Mouse (Mus musculus) urinary bladder, postnatal 25 days (tissue): ENCODE measurements around the gene Noxo1.
A peak's percentile ranks its signal among the peaks of the same experiment; 100 is the strongest.
"Not testable (repeated sequence)": the region's sequence is repeated elsewhere in the genome, so short reads cannot be mapped to it uniquely, and the experiment has no call there.

ENCODE experiments used
- DNase-seq: peaks from one replicate; pipeline ENCODE4 v3.0.0; 2022; ENCODE audit warnings: low spot score

Noxo1 gene

DNA sequence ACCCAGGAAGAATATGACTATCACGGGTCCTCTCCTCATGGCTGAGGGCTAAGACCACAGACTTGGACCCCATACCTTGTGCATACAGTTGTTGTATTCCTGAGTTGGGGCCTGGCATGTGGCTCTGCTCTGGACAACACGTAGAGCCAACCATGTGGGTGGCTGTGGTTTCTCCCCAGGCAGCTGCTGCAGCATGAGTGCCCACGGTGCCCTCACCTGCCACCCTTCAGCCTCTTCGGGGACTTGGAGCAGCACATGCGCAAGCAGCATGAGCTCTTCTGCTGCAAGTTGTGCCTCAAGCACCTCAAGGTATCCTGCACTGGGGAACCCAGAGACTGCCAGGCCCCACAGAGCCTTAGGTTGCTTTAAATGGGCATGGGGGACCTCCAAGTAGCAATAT lies 19.2 kb upstream of the Noxo1 start:
- no peak for DNase-seq

DNA sequence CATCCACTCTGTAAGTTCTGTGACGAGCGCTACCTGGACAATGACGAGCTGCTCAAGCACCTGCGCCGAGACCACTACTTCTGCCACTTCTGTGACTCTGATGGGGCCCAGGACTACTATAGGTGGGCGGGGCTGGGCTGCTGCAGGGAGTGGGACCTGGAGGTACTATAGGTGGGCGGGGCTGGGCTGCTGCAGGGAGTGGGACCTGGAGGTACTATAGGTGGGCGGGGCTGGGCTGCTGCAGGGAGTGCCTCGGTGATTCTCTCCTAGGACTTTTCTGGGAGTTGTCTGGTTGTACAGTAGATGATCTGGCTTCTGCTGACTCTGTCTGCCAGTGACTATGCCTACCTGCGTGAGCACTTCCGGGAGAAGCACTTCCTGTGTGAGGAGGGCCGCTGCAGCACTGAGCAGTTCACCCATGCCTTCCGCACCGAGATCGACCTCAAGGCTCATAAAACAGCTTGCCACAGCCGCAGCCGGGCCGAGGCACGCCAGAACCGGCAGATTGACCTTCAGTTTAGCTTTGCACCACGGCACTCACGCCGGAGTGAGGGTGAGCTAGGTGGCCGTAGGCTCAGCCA lies 18.4 kb upstream of the Noxo1 start:
- no peak for DNase-seq

DNA sequence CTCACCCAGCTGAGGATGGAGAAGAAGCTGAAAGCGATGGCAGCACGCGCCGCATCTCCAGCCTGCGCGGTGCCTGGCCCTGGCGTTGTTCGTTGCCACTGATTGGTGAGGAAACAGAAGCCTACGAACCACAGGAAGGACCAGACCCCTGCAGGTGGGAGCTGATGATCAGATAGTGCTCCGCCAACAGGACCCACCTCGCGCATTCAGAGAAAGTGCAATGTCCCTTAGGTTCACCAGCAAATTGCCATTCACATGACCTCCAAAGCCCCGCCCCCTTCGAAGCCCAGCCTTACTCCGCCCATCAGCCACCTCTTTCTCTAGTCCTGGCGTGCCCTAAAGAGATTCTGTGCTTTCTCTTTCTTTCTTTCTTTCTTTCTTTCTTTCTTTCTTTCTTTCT lies 9.5 kb upstream of the Noxo1 start:
- DNase-seq: no peak

DNA sequence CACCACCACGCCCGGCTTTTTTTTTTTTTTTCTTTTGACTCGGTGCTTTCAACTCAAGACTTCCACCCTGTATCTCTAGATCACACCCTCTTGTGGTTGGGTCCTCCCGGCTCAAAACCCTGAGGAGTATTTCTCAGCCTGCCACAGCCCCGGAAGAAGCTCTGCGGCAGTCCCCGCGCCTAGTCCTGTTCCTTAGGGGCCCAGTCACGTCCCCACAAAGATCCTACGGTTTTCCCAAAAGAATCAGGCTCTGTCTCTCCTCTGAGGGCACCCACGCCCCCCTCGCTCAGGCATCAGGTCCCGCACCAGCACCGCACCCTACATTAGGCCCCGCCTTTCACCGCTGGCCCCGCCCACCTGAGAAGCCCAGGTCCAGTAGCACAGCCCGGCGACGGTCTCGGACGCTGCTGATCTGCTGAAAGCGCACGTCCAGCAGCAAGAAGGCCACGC lies 8.9 kb upstream of the Noxo1 start:
- peak; percentile 52 for DNase-seq

DNA sequence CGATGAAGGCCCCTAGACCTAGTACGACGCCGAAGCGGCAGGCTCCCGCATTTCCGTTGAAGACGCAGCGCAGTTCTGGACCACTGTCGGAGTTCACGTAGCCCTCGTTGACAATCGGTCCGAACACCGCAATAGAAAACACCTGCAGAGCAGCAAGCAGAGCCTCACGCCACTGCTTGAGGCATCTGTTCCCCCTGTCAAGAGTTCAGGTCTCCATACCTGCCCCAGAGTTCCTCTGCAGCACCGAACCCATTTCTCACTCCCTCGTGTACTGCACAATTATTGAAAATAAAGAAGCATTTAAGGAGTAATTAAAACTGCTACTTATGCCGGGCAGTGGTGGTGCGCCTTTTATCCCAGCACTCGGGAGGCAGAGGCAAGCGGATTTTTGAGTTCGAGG lies 8.4 kb upstream of the Noxo1 start:
- DNase-seq: no peak

DNA sequence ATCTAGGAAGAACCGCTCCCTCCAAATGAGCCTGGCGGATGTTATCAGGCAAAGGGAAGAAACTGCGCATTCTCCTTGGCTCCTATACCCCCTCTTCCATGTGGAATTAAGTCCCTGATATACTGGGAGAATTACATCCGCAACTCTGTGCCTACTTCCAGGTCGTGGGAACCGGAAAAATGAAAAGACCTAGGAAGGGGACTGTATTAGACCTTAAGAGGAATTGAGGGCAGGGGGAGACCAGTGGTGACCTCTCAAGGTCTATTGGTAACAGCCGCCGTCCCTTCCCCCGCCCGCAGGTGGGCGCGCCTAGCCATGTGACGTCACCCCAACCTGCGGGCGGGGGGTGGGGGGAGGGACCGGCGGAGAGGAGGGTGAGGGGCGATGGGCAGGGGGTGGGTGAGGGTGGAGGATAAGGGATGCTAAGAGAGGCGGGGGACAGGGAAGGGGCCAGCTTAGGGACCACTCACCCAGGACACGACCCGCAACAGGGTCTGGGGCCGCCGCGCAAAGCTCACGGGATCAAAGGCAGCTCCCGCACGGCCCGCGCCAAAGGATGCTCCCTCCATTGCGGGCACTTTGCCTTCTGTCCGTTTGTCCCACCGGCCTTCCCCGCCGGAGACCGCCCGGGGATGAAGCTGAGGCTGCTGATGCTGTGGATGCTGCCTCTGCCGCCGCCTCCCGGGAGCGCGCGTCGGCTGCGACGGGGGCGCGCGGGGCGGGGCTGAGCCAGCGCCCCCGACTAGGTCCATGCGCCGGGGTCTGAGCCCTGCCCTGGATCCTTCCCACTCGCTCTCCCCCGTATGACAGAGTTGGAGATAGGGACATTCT lies 6.6 kb upstream of the Noxo1 start, which contains the start of gene Syngr3:
Gene Syngr3 (minus strand): TSS at position 705 of the 831 bp plus-strand sequence.
- DNase-seq: no peak

DNA sequence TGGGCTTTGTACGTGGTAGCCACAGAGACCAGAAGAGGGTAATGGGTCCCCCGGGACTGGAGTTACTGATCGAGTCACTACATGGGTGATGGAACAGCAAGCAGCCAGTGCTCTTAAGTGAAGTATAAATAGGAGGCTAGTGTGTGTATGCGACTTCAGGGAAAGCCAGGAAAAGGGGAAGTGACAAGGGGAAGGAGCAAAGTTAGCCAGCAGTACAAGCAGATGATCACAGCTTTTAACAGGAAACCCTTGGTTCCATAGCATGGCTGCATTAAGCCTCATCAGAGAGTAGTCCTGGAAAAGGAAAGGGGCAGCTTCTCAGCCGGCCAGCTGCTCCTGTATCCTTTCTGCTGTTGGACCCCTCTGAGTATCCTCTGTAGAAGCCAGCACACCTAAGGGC lies 3.6 kb upstream of the Noxo1 start:
- no peak for DNase-seq

DNA sequence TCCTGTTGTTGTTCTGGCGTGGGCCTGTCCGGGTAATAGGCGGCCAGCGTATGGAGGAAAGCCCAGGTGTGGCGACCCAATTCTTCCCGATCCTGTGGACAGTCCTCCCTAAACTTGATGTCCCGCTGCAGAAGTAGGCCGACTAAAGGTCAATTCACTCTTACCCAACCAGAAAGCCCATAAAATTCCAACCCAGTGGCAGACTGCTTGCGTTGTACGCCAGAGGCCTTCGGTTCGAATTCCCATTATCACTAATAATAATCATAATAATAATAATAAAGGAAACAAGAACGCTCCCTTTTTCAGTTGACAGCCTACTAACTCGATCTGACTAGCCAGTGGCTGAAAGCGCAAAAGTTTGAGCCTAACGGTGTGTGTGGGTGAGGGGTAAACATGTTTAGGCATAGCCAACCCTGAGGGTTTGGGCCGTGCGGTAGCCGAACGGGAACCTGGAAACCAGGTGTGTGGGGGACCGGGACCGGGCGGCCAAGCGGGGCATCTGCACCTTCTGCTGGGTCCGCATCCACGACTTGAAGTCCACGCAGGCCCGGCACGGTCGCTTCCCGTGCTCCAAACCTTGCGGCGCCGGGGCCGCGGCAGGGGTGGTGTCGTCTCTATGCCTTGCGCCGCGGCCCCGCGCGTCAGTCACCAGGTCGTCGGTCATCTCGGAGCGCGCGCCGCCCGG lies 566 bp upstream of the Noxo1 start:
- DNase-seq: no peak

DNA sequence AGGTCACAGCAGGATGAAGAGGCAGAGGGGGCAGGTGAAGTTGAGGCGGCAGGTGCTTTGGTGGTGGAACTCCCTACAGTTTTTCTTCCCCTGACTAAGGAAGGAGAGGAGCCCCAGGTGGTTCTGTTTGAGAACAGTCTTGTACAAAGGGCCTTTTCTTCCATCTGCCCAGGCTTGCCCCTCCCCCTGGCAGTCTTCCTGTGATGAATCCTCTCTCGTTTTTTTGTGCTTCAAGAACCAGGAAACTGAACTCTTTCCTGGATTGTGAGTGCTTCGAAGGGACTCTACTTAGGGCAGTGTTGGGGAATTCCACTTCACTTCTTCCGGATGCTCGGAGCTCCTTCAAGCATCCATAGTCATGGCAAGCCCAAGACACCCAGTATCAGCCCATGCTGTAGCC lies 2.0 kb downstream of the Noxo1 start:
- DNase-seq: no peak

DNA sequence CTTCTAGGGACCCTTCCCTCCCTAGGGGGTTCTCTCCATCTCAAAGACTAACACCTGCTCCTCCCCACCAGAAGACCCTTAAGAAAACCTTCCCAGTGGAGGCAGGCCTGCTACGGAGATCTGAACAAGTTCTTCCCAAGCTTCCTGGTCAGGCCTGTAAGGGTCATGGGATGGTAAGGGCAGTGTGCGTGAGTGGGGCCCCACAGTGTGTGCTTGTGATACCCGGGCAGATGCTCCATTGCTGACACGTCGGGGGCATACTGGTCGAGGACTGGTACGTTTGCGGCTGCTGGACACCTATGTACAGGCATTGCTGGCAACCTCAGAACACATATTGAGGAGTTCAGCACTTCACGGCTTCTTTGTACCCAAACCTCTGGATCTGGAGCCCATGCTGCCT lies 2.7 kb downstream of the Noxo1 start:
- DNase-seq: no peak

DNA sequence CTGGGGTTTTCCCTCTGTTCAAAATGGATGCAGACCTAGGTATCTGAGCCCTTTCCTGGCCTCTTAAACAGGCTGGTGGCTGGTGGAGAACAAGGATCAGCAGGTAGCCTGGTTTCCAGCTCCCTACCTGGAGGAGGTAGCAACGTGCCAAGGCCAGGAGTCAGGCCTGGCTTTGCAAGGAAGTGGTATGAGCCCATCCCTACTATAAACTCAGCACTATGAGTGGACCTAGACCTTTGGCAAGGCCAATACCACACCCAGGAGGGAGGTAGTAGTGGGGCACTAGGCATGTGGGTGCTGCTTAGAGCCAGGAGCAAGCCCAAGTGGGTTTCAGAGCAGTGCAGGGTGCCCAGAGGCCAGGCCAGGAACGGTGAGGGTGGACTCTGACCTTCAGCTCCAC lies 3.4 kb downstream of the Noxo1 start:
- DNase-seq: no peak

DNA sequence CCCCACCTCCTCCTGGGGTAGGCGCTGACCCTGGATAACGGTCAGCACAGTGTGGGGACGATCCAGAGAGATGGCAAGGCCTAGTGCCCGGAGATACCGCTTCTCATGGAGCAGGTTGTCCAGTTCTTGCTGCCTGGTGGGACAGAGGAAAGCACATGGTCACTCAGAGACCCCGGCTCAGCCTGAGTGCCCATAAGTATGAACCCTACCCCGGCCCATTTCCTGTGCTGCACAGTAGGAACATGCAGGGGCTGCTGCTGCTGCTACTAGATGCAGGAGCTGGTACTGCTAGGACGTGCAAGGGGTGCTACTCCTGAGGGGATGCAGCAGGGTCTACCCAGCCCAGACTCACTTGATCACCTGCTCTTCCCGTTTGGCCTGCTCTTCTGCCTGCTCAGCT lies 5.2 kb downstream of the Noxo1 start:
- no peak for DNase-seq

DNA sequence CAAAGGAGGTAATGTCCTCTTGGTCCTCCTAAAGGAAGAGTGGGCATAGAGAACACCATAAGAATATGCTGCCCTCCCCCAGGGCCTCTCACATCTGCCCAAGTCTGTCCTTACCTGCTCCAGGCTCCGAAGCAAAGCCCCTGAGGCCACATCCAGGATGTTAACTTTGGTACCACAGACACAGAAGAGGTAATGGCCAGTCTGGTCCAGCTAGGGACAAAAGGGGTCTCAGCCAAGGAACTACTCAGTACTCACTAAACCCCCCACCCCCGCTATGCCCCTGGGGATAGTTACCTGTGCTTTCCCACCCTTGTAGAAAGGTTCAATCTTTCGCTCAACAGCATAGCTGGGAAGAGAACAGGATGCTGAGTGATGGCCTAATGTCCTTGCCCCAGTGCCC lies 9.8 kb downstream of the Noxo1 start:
- DNase-seq: no peak

DNA sequence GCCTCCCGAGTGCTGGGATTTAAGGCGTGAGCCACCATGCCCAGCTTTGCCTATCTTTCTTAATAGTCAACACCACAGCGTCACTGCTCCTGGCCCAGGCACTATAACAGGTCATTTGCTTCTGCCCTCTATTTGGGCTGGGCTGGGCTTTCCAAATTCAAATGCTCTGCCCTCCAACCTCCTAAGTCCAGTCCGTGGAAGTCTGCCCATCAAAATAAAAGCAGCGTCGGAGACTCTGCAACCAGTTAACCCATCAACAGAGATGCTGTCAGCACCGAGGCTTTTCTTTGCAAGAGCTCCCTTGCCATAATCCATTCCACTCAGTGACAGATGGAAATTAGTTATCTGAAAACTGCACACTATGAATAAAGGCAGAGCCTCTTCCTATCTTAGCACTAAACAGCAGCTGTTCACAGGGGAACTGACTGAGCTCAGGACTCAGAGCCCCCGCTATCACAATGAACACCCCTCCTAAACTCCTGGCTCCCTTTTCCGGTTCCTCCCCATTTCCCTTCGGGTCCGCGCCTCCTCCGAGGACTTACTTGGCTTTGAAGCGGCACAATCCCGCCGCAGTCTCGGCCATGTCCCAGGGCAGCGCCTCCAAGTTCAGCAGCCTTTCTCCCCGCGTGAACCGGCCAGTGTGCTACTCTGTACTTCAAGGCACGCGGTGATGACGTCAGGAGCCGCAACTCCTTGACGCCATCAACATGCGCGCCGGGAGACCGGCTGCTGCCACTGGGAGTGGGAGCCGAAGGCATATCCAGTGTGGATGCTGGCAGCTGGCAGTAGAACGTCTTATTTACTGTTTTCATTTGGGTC lies 11.2 kb downstream of the Noxo1 start, which contains the start of gene Tbl3:
Gene Tbl3 (minus strand): TSS at position 679 of the 819 bp plus-strand sequence.
- peak; percentile 92 for DNase-seq

DNA sequence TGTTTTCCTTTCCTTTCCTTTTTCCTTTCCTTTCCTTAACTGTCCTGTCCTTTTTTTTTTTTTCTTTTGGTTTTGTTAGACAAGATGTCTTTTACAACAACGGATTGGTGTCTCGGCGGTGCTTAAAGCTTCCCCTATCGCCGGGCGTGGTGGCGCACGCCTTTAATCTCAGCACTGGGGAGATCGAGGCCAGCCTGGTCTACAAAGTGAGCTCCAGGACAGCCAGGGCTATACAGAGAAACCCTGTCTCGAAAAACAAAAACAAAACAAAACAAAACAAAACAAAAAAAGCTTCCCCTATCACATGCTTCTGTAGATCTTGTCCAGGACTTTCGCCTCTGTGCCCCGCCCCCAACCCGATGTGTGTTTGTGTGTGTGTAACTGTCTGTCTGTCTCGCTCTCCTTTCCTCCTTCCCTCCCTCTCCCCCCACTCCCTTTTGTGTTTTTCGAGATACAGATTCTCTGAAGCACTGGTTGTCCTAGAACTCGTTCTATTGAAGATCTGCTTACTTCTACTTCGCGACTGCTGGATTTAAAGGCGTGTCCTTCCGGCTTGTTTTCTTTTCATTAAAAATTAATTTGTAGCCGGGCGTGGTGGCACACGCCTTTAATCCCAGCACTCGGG lies 11.9 kb downstream of the Noxo1 start:
- DNase-seq: no peak

DNA sequence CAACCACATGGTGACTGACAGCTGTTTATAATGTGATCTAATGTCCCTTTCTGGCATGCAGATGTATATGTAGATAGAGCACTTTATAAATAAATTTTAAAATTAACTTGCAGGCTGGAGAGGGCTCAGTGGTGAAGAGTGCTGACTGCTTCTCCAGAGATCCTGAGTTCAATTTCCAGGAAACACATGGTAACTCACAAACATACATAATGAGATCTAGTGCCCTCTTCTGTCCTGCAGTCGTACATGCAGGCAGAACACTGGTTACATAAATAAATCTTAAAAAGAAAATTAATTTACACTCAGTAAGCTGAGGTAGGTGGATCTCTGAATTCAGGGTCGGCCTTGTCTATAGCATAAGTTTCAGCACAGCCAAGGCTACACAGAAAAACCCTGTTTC lies 12.6 kb downstream of the Noxo1 start:
- no peak for DNase-seq

DNA sequence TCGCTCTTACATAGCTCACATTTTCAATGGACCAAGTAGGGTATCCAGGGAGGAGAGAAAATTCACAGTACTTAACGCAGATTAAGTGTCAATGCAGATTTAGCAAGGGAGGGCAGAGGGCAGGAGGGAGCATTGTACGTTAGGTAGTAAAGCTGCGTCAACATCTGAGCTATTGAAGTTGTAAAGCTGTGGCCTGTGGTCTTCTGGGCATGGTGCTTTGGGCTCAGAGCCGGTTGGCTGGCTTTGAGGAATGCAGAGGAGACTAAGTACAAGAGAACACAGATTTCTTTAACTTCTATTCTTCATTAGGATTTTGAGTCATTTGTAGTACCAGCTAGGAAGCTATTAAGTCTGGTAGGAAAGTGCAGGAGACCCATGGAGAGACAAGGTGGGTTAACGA lies 19.5 kb downstream of the Noxo1 start:
- DNase-seq: no peak

DNA sequence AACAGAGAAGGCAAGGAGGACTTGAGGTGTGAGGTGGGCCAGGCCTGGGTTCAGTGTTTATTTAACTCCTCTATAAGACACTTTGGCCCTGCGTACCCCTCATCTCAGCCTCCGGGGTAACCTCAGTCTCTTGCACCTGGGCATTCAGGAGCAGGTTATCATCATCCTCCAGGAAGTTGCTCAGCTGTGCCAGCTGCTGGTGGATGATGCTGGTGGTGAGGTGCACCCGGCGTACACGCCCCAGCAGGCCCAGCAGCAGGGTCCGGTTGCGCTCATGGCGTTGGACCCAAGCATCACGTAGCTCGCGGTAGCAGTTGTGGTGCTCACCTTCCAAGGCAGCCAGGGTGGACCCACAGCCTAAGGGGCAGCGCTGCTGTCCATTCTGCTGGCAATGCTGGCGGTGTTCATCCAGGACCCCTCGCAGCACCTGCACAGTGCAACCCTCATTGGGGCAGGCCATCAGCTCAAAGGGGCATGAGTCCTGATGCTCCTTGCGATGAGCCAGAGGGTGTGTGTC lies 20.2 kb downstream of the Noxo1 start:
- DNase-seq: no peak

DNA sequence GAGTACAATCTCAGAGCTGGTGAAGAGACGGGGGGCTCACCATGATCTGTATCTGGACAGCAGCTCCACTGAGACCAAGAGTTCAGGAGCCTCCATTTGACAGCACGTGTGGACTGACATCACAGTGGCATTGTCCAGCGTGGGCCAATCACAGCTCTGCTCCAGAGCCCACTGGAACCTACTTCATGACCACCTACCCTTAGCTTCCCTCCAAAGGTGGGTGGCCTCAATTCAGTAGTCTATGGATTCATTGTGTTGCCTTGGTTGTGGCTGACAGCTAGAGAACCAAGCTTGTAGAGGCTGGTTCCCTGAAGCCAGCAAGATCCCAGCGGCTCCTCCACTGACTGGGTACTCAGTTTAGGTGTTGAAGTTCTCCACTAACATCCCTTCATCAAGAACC lies 21.9 kb downstream of the Noxo1 start, which contains the start of the genes Rnf151 and Rps2:
Gene Rnf151 (minus strand): TSS at position 121 of the 400 bp plus-strand sequence.
Gene Rps2 (plus strand): TSS at position 174 of the 400 bp plus-strand sequence.
- no peak for DNase-seq

DNA sequence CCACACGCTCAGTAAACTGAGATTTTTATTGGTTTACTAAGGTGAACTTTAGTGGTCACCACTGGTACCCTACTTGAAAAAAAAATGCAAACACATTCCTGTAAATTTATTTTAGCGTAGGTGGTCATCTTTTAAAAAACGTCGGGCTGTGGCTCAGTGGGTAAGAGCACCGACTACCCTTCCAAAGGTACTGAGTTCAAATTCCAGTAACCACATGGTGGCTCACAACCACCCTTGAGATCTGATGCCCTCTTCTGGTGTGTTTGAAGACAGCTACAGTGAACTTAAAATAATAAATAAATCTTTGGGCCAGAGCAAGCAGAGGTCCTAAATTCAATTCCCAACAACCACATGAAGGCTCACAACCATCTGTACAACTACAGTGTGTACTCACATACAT lies 22.9 kb downstream of the Noxo1 start:
- DNase-seq: not testable (repeated sequence)

DNA sequence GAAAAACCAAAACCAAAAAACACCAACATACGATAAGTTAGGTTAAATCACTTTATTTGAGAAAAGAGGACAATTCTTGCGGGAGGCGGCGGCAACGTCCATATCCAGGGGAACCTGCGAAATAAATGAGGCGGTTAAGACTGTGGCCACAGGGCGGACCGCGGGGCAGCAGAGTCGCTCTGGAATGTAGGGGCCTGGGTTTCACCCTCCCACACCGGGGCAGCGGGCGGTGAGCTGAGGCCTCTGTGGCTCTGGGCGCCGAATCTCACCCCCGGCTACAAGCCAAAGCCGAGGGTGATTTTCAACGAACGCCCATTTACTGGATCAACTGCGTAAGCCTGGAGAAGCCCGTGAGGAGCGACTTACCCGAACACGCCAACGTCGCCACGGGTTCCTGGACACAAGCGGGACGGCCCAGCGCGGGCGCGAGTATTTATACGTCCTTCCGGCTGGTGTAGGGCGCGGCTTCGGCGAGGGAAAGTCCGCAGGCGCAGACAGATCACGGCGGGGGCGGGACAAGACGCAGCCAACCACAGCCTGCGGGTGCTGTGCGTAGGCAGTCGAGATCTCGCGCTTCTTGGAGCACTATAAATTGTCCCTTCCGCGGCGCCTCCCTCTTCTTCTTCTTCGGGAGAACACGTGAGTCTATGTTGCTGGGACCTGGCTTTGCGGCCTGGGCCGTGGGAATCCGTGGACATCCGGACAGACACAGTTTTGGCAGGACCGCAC lies 23.6 kb downstream of the Noxo1 start:
- peak; percentile 93 for DNase-seq
